Mouse (Mus musculus): Measurements from ENCODE around the gene Procr. TPM values are rescaled to one million over a fixed set of nuclear protein-coding genes. Genes with fewer than 3 reads are reported as not detected.

Procr gene
- polyA plus RNA-seq, 1 experiment from 2014 or later = 5.3 TPM

- H3K4me3 ChIP-seq = no peak overlapping the region
- no peaks in the 10 kb centered on the region for H3K9me3 ChIP-seq
- 62% methylated on average over 18 of the region's 18 CpGs for WGBS
- H3K4me1 ChIP-seq = peaks cover 4% of the 10 kb centered on the region; the same call in 1 of the 2 replicates
- no peaks in the 10 kb centered on the region for H3K36me3 ChIP-seq
- H3K27ac ChIP-seq = no peak overlapping the region
- peaks cover 11% of the 10 kb centered on the region; the same call in 1 of the 2 replicates for H3K27me3 ChIP-seq (ENCODE audit: insufficient read depth, poor library complexity, severe bottlenecking)
- DNase-seq (ENCODE audit: low spot score) = no peak
Measured at GRCm38 (mm10) chr2:155787949-155788931, 37.3 kb downstream of the Procr start.

GRCm38 (mm10) chr2:155792899-155793298, 42.0 kb downstream of the Procr start:
- H3K4me1 ChIP-seq = peaks cover 7% of the 10 kb centered on the region; the same call in 1 of the 2 replicates
- H3K4me3 ChIP-seq = peak overlapping the region; percentile 27; the same call in 1 of the 2 replicates
- no peak for DNase-seq (ENCODE audit: low spot score)
- no peaks in the 10 kb centered on the region for H3K9me3 ChIP-seq
- WGBS = 33% methylated on average over 12 of the region's 12 CpGs
- peaks cover 4% of the 10 kb centered on the region; the same call in 1 of the 2 replicates for H3K27me3 ChIP-seq (ENCODE audit: insufficient read depth, poor library complexity, severe bottlenecking)
- no peaks in the 10 kb centered on the region for H3K36me3 ChIP-seq
- H3K27ac ChIP-seq = no peak overlapping the region

DNA sequence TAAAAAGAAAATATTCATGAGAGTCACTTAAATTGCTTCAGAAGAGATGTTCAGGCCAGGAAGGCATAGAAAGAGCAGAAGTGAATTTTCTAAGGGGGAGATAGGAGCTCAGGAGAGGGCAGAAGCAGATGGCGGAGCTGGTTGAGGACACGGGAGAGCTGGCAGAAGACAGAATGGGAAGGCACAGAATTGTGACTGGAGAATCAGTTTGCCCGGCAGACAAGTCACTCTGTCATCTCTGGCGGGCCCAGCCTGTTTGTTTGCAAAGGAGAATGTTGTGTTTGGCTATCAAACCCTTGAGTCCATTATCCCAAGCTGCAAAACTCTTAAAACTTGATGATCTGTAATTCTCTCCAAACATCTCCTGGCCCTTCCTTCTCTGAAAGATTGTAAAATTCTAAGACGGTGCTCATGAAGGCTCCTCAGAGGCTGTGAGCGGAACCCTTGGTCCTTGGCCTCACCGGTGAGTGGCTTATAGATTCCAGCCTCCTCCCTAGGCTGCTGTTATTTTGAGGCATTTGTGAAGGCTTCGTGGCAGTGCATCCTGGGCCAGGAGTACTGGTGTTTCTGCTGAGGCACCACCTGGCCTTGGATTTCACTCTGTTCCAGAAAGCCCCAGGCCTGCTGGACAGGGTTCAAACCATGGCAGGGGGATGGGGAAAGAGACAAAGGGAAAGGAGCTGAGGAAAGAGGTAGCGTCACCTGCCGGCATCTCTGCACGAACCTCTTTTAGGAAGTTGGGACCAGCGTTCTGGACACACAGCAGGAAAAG, 43.9 kb downstream of the Procr start:
- H3K9me3 ChIP-seq = no peaks in the 10 kb centered on the region
- no peaks in the 10 kb centered on the region for H3K36me3 ChIP-seq
- H3K27ac ChIP-seq = no peak overlapping the region
- peaks cover 4% of the 10 kb centered on the region; the same call in 1 of the 2 replicates for H3K27me3 ChIP-seq (ENCODE audit: insufficient read depth, poor library complexity, severe bottlenecking)
- no peak overlapping the region for H3K4me3 ChIP-seq
- 81% methylated on average over 12 of the region's 12 CpGs for WGBS
- H3K4me1 ChIP-seq = peaks cover 7% of the 10 kb centered on the region; the same call in 1 of the 2 replicates
- DNase-seq (ENCODE audit: low spot score) = no peak

DNA sequence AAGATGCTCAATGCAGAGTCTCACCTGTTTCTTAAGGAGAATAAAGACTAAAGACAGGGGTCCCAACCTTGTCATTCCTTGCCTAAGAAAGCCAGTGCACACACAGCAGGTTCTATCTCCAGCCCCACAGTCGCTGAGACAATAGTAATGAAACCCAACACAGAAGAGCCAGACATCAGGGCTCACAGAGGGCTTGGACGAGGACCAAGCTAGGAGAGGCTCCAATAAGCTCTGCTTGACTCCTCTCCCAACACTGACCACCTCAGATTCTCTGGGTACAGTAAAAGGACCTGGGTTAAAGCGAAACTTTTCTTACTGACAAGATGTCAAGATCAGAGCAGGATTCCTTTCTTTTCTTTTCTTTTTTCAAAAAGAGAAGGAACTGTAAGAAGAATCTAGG, 47.7 kb downstream of the Procr start:
- no peak overlapping the region for H3K27ac ChIP-seq
- no peaks in the 10 kb centered on the region; the same call in 1 of the 2 replicates for H3K27me3 ChIP-seq (ENCODE audit: insufficient read depth, poor library complexity, severe bottlenecking)
- no peak overlapping the region for H3K4me3 ChIP-seq
- no peaks in the 10 kb centered on the region for H3K9me3 ChIP-seq
- no peaks in the 10 kb centered on the region for H3K36me3 ChIP-seq
- 61% methylated on average over 3 of the region's 3 CpGs for WGBS
- H3K4me1 ChIP-seq = no peaks in the 10 kb centered on the region
- no peak for DNase-seq (ENCODE audit: low spot score)

DNA sequence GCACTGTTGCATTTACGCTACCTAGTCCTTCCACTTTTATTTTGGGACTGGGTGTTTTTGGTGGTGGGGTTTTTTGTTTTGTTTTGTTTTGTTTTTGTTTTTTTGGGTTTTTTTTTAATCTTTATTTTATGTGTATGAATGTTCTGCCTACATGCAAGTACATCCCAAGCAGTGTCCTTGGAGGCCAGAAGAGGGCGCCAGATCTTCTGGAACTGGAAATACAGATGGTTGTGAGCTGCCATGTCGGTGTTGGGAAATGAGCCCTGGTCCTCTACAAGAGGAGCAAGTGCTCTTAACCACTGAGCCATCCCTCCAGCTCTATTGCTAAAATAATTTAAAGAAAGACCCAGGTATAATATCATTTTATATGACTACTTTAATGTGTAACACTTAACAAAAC, 51.8 kb downstream of the Procr start:
- no peak for DNase-seq (ENCODE audit: low spot score)

DNA sequence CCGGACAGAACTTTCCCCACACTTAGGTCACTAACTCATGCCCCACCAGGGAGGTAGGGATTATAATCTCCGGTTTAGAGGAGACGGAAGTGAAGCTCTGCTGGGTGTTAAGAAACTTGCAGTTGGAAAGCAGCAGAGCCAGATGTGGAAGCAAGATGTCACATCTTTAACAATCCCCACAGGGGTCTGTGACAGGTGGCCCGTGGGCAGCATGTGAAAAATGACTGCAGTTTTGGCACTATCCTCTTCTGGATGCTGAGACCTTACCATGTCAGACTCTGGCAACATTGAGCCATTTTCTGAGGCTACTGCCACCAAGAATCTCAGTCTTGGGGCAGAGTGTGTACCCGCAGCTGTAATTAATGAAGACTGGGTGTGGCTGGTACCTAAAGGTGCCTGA, 53.1 kb downstream of the Procr start:
- 62% methylated on average over 5 of the region's 5 CpGs for WGBS
- no peak for DNase-seq (ENCODE audit: low spot score)
- H3K27me3 ChIP-seq (ENCODE audit: insufficient read depth, poor library complexity, severe bottlenecking) = no peaks in the 10 kb centered on the region; the same call in 1 of the 2 replicates
- no peak overlapping the region for H3K27ac ChIP-seq
- H3K36me3 ChIP-seq = no peaks in the 10 kb centered on the region
- peaks cover 7% of the 10 kb centered on the region for H3K4me1 ChIP-seq
- H3K9me3 ChIP-seq = no peaks in the 10 kb centered on the region
- H3K4me3 ChIP-seq = no peak overlapping the region

More for the DNA sequence above, 51.8 kb downstream of the Procr start:
- Histone ChIP-seq H3K27ac (no peak overlapping the region), H3K4me3 (no peak overlapping the region), H3K36me3 (no peaks in the 10 kb centered on the region), H3K4me1 (peaks cover 7% of the 10 kb centered on the region), H3K9me3 (no peaks in the 10 kb centered on the region), H3K27me3 (ENCODE audit: insufficient read depth, poor library complexity, severe bottlenecking) (no peaks in the 10 kb centered on the region; the same call in 1 of the 2 replicates)
- 55% methylated on average over 3 of the region's 3 CpGs for WGBS

Other genes with a start within 250 kb of the Procr start
- gene Acss2, start 233.2 kb upstream of the Procr start, polyA plus RNA-seq (2016; fragmentation: Nextera tagmentation; extraction: Ambion mirVana) = 8.9 and 12.9 TPM in 2 replicates
- gene Ggt7, start 232.9 kb upstream of the Procr start, polyA plus RNA-seq (2016; fragmentation: Nextera tagmentation; extraction: Ambion mirVana) = 3.1 and 3.9 TPM in 2 replicates
- 24.2 and 29.1 TPM in 2 replicates for gene Gss, start 158.3 kb upstream of the Procr start, polyA plus RNA-seq (2016; fragmentation: Nextera tagmentation; extraction: Ambion mirVana)
- gene Myh7b, start 139.9 kb upstream of the Procr start, polyA plus RNA-seq (2016; fragmentation: Nextera tagmentation; extraction: Ambion mirVana) = 12.4 and 15.7 TPM in 2 replicates
- 101 and 107 TPM in 2 replicates for gene Trpc4ap, start 58.7 kb upstream of the Procr start, polyA plus RNA-seq (2016; fragmentation: Nextera tagmentation; extraction: Ambion mirVana)
- 31.5 and 34.4 TPM in 2 replicates for gene Edem2, start 21.6 kb upstream of the Procr start, polyA plus RNA-seq (2016; fragmentation: Nextera tagmentation; extraction: Ambion mirVana)
- not detected in 2 replicates for gene Gm17581, start 15.3 kb upstream of the Procr start, polyA plus RNA-seq (2016; fragmentation: Nextera tagmentation; extraction: Ambion mirVana)
- 0.06 TPM in 1 of 2 replicates, not detected in the other for gene Mmp24, start 24.2 kb downstream of the Procr start, polyA plus RNA-seq (2016; fragmentation: Nextera tagmentation; extraction: Ambion mirVana)
- gene BC029722, start 68.3 kb downstream of the Procr start, polyA plus RNA-seq (2016; fragmentation: Nextera tagmentation; extraction: Ambion mirVana) = 7.9 and 9.5 TPM in 2 replicates
- 170 and 215 TPM in 2 replicates for gene Eif6, start 75.8 kb downstream of the Procr start, polyA plus RNA-seq (2016; fragmentation: Nextera tagmentation; extraction: Ambion mirVana)
- 0.22 and 0.30 TPM in 2 replicates for gene Fam83c, start 83.7 kb downstream of the Procr start, polyA plus RNA-seq (2016; fragmentation: Nextera tagmentation; extraction: Ambion mirVana)
- gene Uqcc1, start 179.2 kb downstream of the Procr start, polyA plus RNA-seq (2016; fragmentation: Nextera tagmentation; extraction: Ambion mirVana) = 100 and 112 TPM in 2 replicates
- not detected in 2 replicates for gene Gm15557, start 189.6 kb downstream of the Procr start, polyA plus RNA-seq (2016; fragmentation: Nextera tagmentation; extraction: Ambion mirVana)
- 0.25 and 0.29 TPM in 2 replicates for gene Gdf5, start 194.2 kb downstream of the Procr start, polyA plus RNA-seq (2016; fragmentation: Nextera tagmentation; extraction: Ambion mirVana)
- gene Cep250, start 205.3 kb downstream of the Procr start, polyA plus RNA-seq (2016; fragmentation: Nextera tagmentation; extraction: Ambion mirVana) = 15.7 and 17.6 TPM in 2 replicates